Mouse (Mus musculus) olfactory bulb, adult 2 months (tissue): ENCODE results near the gene Ccdc160. TPM values are rescaled to one million over a fixed set of nuclear protein-coding genes. Genes with fewer than 3 reads are reported as not detected.

Source experiments
- H3K27ac ChIP-seq: fragments of 200-500 bp; 2 replicates; pipeline ENCODE4 v1.5.1; 2012; ENCODE audit warnings: low read depth, low read length; ENCODE audit not compliant: insufficient read depth
- H3K4me1 ChIP-seq: fragments of 200-500 bp; 2 replicates; pipeline ENCODE4 v1.6.1; 2012; ENCODE audit warnings: low read length; ENCODE audit not compliant: control insufficient read depth, insufficient read depth
- H3K4me3 ChIP-seq: fragments of 200-500 bp; 2 replicates; pipeline ENCODE4 v1.5.1; 2012; ENCODE audit warnings: mild to moderate bottlenecking, low read depth, low read length, moderate library complexity; ENCODE audit not compliant: insufficient read depth
- CTCF ChIP-seq: fragments of 200-500 bp; IDR thresholded peaks from 2 replicates; pipeline ENCODE4 v1.5.1; 2012; ENCODE audit warnings: low read depth, mild to moderate bottlenecking, low read length, moderate library complexity; ENCODE audit not compliant: insufficient read depth
- POLR2A ChIP-seq: fragments of 200-500 bp; IDR thresholded peaks from 2 replicates; pipeline ENCODE4 v1.6.1; 2012; ENCODE audit warnings: mild to moderate bottlenecking, low read depth, low read length, moderate library complexity; ENCODE audit not compliant: insufficient read depth
- whole genome bisulfite sequencing: fragments of 180-500 bp; shearing (Covaris S2); methylation state at CpG from one replicate; pipeline ENCODE4 v1.1.7; 2018; 5-methylcytosine and 5-hydroxymethylcytosine counted together
- polyA plus RNA-seq: library from polyadenylated mRNA; stranded (reverse); fragments of >200 nt; gene quantifications from 2 replicates; pipeline ENCODE4 v1.2.4, GENCODE M21; 2012; ENCODE audit warnings: low replicate concordance; ENCODE audit not compliant: missing spikeins, insufficient read depth, insufficient read length

Ccdc160 gene
- polyA plus RNA-seq, 1 experiment = not detected

DNA sequence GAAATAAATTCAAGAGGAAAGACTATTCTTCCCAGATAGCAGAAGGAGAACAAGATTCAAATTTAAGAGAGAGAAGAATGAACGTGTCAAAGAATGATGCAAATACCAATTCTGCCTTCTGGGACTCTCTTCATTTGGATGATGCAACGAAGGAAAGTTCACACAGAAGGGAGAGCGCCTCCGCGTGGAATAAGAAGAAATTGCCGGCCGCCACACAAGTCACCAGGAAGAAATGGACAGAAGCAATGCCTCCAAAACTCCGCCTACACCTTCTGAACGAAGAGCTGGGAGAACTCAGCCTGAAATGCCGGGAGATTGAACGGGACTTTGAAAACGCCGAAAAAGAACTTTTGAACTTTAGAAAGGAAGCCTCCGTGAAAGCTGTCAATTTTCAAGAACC is 7.3 kb downstream of the Ccdc160 start:
- TF ChIP-seq CTCF = no peak
- TF ChIP-seq POLR2A = no peak
- WGBS = 78% methylated on average over 14 of the region's 14 CpGs

GRCm38 (mm10) chrX:52799566-52799965 is 8.6 kb downstream of the Ccdc160 start:
- H3K4me1 ChIP-seq = peaks cover 2% of the 10 kb centered on the region; the same call in 1 of the 2 replicates
- no peak overlapping the region for H3K27ac ChIP-seq
- TF ChIP-seq CTCF (no peak), POLR2A (no peak)
- no peak overlapping the region for H3K4me3 ChIP-seq
- 25% methylated on average over 6 of the region's 6 CpGs for WGBS

More for the DNA sequence above, 7.3 kb downstream of the Ccdc160 start:
- Histone ChIP-seq H3K4me3 (no peak overlapping the region), H3K27ac (no peak overlapping the region), H3K4me1 (peaks cover 2% of the 10 kb centered on the region; the same call in 1 of the 2 replicates)

GRCm38 (mm10) chrX:52819338-52819737 is 28.3 kb downstream of the Ccdc160 start:
- TF ChIP-seq CTCF = no peak
- no peak for TF ChIP-seq POLR2A
- WGBS = 62% methylated on average over 3 of the region's 3 CpGs
- Histone ChIP-seq H3K4me3 (no peak overlapping the region), H3K4me1 (no peaks in the 10 kb centered on the region), H3K27ac (no peak overlapping the region)

Other genes with a start within 250 kb of the Ccdc160 start
- not detected in 2 replicates for gene Gpc3, start 177.2 kb upstream of the Ccdc160 start, polyA plus RNA-seq
- gene Phf6, start 121.1 kb downstream of the Ccdc160 start, polyA plus RNA-seq = not detected in 2 replicates
- not detected in 2 replicates for gene Hprt, start 196.9 kb downstream of the Ccdc160 start, polyA plus RNA-seq